Mouse (Mus musculus) retina, postnatal 7 days (tissue): ENCODE data around the gene 4921524J17Rik.
A peak's percentile ranks its signal among the peaks of the same experiment; 100 is the strongest.

Source experiments
- DNase-seq: peaks from one replicate; pipeline ENCODE4 v3.0.0-alpha.2; 2012; ENCODE audit warnings: low read depth, low spot score

Gene 4921524J17Rik

GRCm38 (mm10) chr8:85441564-85441963, 8.9 kb upstream of the 4921524J17Rik start:
- DNase-seq = no peak

GRCm38 (mm10) chr8:85435736-85436135, 3.1 kb upstream of the 4921524J17Rik start:
- no peak for DNase-seq

- no peak for DNase-seq
These were observed 2.2 kb upstream of the 4921524J17Rik start for GRCm38 (mm10) chr8:85434817-85435216.

GRCm38 (mm10) chr8:85433017-85433393, 372 bp upstream of the 4921524J17Rik start:
- no peak for DNase-seq

- no peak for DNase-seq
These were observed 1.1 kb downstream of the 4921524J17Rik start for GRCm38 (mm10) chr8:85431281-85432167.

- DNase-seq = no peak
These were observed 1.8 kb downstream of the 4921524J17Rik start for GRCm38 (mm10) chr8:85430801-85431200.

- DNase-seq = no peak
These were observed 3.4 kb downstream of the 4921524J17Rik start for GRCm38 (mm10) chr8:85429219-85429618.

- DNase-seq = no peak
These were observed 5.6 kb downstream of the 4921524J17Rik start for GRCm38 (mm10) chr8:85427026-85427425.

- no peak for DNase-seq
These were observed 11.3 kb downstream of the 4921524J17Rik start for GRCm38 (mm10) chr8:85421329-85421728.

- DNase-seq = no peak
These were observed 24.1 kb downstream of the 4921524J17Rik start for GRCm38 (mm10) chr8:85408526-85408925.

GRCm38 (mm10) chr8:85408053-85408505, 24.6 kb downstream of the 4921524J17Rik start:
- no peak for DNase-seq

- DNase-seq = no peak
These were observed 26.7 kb downstream of the 4921524J17Rik start for GRCm38 (mm10) chr8:85405961-85406360.

GRCm38 (mm10) chr8:85405418-85405817, 27.2 kb downstream of the 4921524J17Rik start:
- no peak for DNase-seq

GRCm38 (mm10) chr8:85398548-85398947, 34.1 kb downstream of the 4921524J17Rik start:
- no peak for DNase-seq

GRCm38 (mm10) chr8:85397508-85397907, 35.1 kb downstream of the 4921524J17Rik start:
- peak; percentile 5 for DNase-seq

- no peak for DNase-seq
These were observed 36.1 kb downstream of the 4921524J17Rik start for GRCm38 (mm10) chr8:85396432-85397079.

- DNase-seq = no peak
These were observed 36.8 kb downstream of the 4921524J17Rik start for GRCm38 (mm10) chr8:85395681-85396431.

GRCm38 (mm10) chr8:85395017-85395416, 37.6 kb downstream of the 4921524J17Rik start:
- DNase-seq = no peak

GRCm38 (mm10) chr8:85393199-85393598, 39.4 kb downstream of the 4921524J17Rik start:
- no peak for DNase-seq

- no peak for DNase-seq
These were observed 41.2 kb downstream of the 4921524J17Rik start for GRCm38 (mm10) chr8:85391438-85391837.

GRCm38 (mm10) chr8:85386205-85386604, 46.4 kb downstream of the 4921524J17Rik start, which contains the start of gene Mylk3:
Mylk3 (minus strand) TSS chr8:85386345.
- DNase-seq = no peak

GRCm38 (mm10) chr8:85381926-85382325, 50.7 kb downstream of the 4921524J17Rik start:
- no peak for DNase-seq
